Mouse (Mus musculus) embryonic fibroblast, embryonic 13.5 days (primary cell): ENCODE measurements around the gene Ficd.

Source experiments
- CTCF ChIP-seq: IDR thresholded peaks from 2 replicates; pipeline ENCODE4 v1.5.1; 2011; ENCODE audit warnings: mild to moderate bottlenecking, control low read depth, low read length, moderate library complexity, borderline replicate concordance; ENCODE audit not compliant: insufficient read depth
- POLR2A ChIP-seq: IDR thresholded peaks from 2 replicates; pipeline ENCODE4 v1.6.1; 2011; ENCODE audit warnings: low read depth, mild to moderate bottlenecking, control low read depth, low read length, moderate library complexity

DNA sequence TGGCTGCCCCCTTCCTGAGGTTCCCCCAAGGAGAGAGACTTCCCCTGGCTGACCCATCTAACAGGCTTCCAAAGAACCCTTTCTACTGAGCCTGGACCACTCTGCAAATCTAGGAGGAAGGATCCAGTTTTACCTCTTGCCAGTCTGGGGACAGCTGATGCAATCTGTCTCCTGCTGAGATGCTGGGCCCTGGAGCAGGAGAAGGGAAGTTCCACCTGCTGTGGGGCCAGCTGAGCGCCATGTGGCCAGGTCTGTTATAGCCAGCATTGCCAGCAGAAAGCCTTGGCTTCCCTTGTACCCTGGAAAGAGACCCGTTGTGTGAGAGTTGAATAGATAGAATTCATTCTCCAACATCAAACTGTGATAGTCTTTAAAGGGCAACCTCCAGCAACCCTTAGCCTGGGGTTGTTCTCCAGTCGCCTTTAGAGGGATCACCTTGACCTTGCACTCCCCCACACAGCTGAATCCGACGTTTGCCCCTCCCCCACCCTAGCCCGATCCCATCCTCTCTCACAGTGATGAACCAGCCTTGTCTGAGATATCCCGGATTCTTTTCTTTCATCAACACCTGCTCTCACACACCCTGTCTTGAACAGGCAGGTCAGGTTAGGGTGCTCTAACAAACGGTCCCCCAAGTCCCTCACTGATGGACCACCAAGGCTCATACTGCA lies 11.9 kb upstream of the Ficd start:
- TF ChIP-seq CTCF (no peak), POLR2A (no peak)
